Mouse (Mus musculus) neutrophil, adult 83 days (primary cell): ENCODE results near the gene Olfr247. TPM values are rescaled to one million over a fixed set of nuclear protein-coding genes. Genes with fewer than 3 reads are reported as not detected.

Experiments
- total RNA-seq, 2 experiments: library from RNA; stranded (reverse); gene quantifications; one replicate each; pipeline ENCODE4 v1.2.4; 2023

Gene Olfr247
- not detected for total RNA-seq

DNA sequence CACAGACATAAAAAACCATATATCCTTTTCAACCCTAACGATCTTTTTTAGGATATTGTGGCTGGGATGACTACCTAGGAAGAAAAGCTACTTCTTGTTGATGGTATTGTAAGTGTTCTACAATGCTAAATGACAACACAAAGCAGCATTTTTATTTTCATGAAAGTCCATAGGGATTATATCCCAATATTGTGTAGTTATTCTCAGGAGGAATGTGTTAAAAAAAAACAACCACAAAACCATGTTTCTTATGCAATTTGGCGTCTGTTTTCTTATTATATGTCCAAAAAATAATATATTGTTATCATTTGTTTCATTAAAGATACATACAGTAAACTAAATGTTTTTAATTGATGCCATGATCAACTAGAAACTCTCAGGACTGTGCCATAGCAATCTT is at the start of gene Olfr247:
Gene Olfr247, minus strand, starts transcription at position 101 of the 400 bp plus-strand sequence.

GRCm38 (mm10) chr10:130012321-130012720 is 36.4 kb upstream of the Olfr247 start, which contains the start of gene Olfr820:
Gene Olfr820, plus strand, starts transcription at chr10:130012621.

DNA sequence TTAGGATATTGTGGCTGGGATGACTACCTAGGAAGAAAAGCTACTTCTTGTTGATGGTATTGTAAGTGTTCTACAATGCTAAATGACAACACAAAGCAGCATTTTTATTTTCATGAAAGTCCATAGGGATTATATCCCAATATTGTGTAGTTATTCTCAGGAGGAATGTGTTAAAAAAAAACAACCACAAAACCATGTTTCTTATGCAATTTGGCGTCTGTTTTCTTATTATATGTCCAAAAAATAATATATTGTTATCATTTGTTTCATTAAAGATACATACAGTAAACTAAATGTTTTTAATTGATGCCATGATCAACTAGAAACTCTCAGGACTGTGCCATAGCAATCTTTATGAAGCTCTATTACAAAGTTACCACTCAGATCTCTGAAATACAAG is 9.0 kb upstream of the Olfr247 start, which contains the start of gene Gm10310:
Gene Gm10310, minus strand, starts transcription at position 101 of the 400 bp plus-strand sequence.

GRCm38 (mm10) chr10:129967166-129967565 is 8.8 kb downstream of the Olfr247 start, which contains the start of gene Olfr819:
Gene Olfr819, minus strand, starts transcription at chr10:129967266.

GRCm38 (mm10) chr10:129949000-129949399 is 26.9 kb downstream of the Olfr247 start, which contains the start of gene Olfr818:
Gene Olfr818, minus strand, starts transcription at chr10:129949100.

Other genes with a start within 250 kb of the Olfr247 start
- not detected for gene Olfr805, start 246.8 kb downstream of the Olfr247 start, total RNA-seq
- gene Olfr806, start 234.2 kb downstream of the Olfr247 start, total RNA-seq = not detected
- gene Olfr807, start 218.3 kb downstream of the Olfr247 start, total RNA-seq = not detected
- not detected for gene Olfr808, start 210.7 kb downstream of the Olfr247 start, total RNA-seq
- gene Olfr809, start 201.5 kb downstream of the Olfr247 start, total RNA-seq = not detected
- gene Olfr810, start 181.2 kb downstream of the Olfr247 start, total RNA-seq = not detected
- not detected for gene Olfr811, start 171.7 kb downstream of the Olfr247 start, total RNA-seq
- gene Olfr812, start 130.0 kb downstream of the Olfr247 start, total RNA-seq = not detected
- not detected for gene Olfr813, start 120.8 kb downstream of the Olfr247 start, total RNA-seq
- gene Olfr814, start 96.3 kb downstream of the Olfr247 start, total RNA-seq = not detected
- gene Olfr815, start 70.3 kb downstream of the Olfr247 start, total RNA-seq = not detected
- gene Olfr816, start 60.5 kb downstream of the Olfr247 start, total RNA-seq = not detected
- not detected for gene Olfr818, start 27.0 kb downstream of the Olfr247 start, total RNA-seq
- gene Olfr819, start 8.9 kb downstream of the Olfr247 start, total RNA-seq = not detected
- gene Gm10310, start 8.9 kb upstream of the Olfr247 start, total RNA-seq = not detected
- gene Olfr820, start 36.5 kb upstream of the Olfr247 start, total RNA-seq = not detected
- gene Olfr821, start 54.2 kb upstream of the Olfr247 start, total RNA-seq = not detected
- not detected for gene Olfr822, start 95.1 kb upstream of the Olfr247 start, total RNA-seq
- not detected for gene Olfr823, start 139.2 kb upstream of the Olfr247 start, total RNA-seq
- gene Olfr824, start 153.9 kb upstream of the Olfr247 start, total RNA-seq = not detected
- gene Olfr825, start 190.6 kb upstream of the Olfr247 start, total RNA-seq = not detected
- gene Olfr826, start 208.0 kb upstream of the Olfr247 start, total RNA-seq = not detected
- not detected for gene Olfr827, start 238.3 kb upstream of the Olfr247 start, total RNA-seq